Mouse (Mus musculus): ENCODE data around the gene Gm10024.
"Not testable (repeated sequence)": the region's sequence is repeated elsewhere in the genome, so short reads cannot be mapped to it uniquely, and the experiment has no call there.

GRCm38 (mm10) chr10:77752312-77752711, 41.1 kb downstream of the Gm10024 start:
- not testable (repeated sequence) for TF ChIP-seq CTCF (IDR thresholded peaks at IDR 0.05; ENCODE audit: control insufficient read depth, insufficient read depth, low read length); POLR2A (IDR thresholded peaks at IDR 0.05; ENCODE audit: borderline replicate concordance, control insufficient read depth, low read depth, low read length)
